Mouse (Mus musculus) gastrocnemius, postnatal 25 days (tissue): ENCODE measurements around the gene Pecam1. TPM values are rescaled to one million over a fixed set of nuclear protein-coding genes. Genes with fewer than 3 reads are reported as not detected.
"Not testable (repeated sequence)": the region's sequence is repeated elsewhere in the genome, so short reads cannot be mapped to it uniquely, and the experiment has no call there.

Experiments used
- DNase-seq: peaks from one replicate; pipeline ENCODE4 v3.0.0; 2022
- long read RNA-seq, 2 experiments: library from polyadenylated mRNA; stranded (forward); transcript quantifications; one replicate each; pipeline ENCODE4 v2.0.0; 2021
- total RNA-seq, 2 experiments: library from RNA; stranded (reverse); gene quantifications; 1 replicate in 1 of 2; 2 replicates in 1 of 2; pipeline ENCODE4 v1.2.3; 2021

The Pecam1 gene
- total RNA-seq: 10 to 100 TPM; 32.2 to 50.6 TPM
- long read RNA-seq, experiment 1, partial matches to known transcripts: 2 of 9 reads
- long read RNA-seq, experiment 1, other reads (novel, unspliced or antisense): 3 of 9 reads
- long read RNA-seq, experiment 2, partial matches to known transcripts: 1 of 12 reads
- long read RNA-seq, experiment 2, other reads (novel, unspliced or antisense): 5 of 12 reads

GRCm38 (mm10) chr11:106750121-106750751, at the start of gene Pecam1:
TSS of gene Pecam1 (minus strand) at chr11:106750628.
- DNase-seq: no peak

- DNase-seq: peak; percentile 24
Measured at GRCm38 (mm10) chr11:106795679-106796078, 45.3 kb upstream of the Pecam1 start.

DNA sequence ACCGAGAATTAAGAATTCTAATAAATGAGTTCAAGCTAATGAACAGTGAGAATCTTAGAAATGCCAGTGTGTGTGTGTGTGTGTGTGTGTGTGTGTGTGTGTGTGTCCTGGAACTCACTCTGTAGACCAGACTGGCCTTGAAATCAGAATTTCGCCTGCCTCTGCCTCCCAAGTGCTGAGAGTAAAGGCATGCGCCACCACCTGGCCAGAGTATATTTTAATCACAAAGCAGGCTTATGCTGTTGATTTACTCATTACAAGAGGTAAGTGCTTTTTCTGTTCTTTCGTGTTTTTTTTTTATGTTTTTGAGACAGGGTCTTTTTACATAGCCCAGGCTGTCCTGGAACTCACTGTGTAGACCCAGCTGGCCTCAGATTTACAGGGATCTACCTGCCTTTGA, 43.4 kb upstream of the Pecam1 start:
- no peak for DNase-seq

DNA sequence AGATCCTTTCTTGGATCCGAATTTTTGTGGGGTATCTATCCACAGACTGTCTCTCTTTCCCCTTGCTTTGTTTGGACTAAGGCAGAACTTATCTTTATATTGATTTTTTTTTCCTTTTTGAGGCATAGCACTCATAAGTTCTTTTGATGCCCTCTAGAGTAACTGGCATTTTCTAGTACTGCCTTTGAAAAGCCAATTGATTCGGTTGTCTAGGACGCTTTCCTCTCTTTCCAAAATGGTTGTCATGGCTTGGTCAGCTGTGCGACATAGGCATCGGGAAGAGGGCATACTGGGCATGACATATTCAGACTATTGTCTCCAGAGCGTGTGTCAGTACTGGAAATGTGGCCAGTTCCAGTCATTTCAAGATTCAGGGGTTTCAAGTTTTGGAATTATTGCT, 39.2 kb upstream of the Pecam1 start:
- no peak for DNase-seq

GRCm38 (mm10) chr11:106788775-106789459, 38.5 kb upstream of the Pecam1 start, which contains the start of the genes Ddx5 and Cep95:
TSS of gene Ddx5 (minus strand) at chr11:106789185.
TSS of gene Cep95 (plus strand) at chr11:106789252.
- peak; percentile 97 for DNase-seq

DNA sequence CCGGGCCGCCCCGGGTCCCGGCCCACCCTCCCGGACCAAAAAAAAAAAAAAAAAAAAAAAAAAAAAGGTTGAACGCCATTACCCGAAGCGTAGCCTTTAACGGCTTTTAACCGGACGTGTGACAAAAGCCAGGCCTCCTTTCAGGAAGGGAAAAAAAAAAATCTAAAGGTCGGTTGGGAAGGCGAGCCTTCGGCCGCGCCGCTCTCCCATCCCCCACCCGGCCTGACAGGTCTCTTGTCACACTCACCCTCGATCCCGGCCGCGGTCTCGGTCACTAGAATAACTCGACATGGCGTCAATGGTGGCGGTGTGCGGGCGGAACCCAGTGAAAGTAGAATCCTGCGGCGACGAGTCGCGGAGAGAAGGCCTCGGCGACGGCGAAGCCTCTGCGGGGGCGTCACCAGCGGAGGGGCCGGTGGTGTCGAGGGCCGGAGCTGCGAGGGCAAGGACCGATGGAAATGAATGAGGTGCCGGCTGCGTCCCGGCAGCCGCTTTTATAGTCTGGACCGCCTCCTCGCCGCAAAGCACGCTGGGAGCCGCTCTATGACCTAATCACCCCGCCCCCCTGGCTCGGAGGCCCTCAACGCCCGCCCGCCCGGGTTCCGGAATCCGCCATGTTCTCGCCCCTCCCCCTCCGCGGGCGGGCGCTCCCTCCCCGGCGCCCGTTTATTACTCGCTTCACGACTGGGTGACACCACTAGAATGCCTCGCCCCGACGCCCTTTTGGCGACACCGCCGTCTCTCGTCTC, 37.8 kb upstream of the Pecam1 start:
- peak; percentile 98 for DNase-seq

- peak; percentile 94 for DNase-seq
Measured at GRCm38 (mm10) chr11:106787131-106788025, 37.0 kb upstream of the Pecam1 start.

DNA sequence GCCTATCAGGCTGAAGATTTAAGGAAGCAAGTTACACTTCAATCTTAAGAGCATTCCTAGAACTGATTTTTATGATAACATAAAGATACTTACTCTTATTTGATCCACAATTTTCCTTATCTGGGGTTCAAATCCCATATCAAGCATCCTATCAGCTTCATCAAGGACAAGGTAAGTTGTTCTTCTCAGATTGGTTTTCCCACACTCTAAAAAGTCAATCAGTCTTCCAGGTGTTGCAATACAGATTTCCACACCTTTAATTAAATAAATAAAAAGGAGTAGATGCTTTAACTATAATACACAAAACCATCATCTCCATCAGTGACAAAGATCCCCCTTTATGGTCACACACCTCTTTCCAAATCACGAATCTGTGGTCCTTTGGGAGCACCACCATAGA, 34.6 kb upstream of the Pecam1 start:
- no peak for DNase-seq

DNA sequence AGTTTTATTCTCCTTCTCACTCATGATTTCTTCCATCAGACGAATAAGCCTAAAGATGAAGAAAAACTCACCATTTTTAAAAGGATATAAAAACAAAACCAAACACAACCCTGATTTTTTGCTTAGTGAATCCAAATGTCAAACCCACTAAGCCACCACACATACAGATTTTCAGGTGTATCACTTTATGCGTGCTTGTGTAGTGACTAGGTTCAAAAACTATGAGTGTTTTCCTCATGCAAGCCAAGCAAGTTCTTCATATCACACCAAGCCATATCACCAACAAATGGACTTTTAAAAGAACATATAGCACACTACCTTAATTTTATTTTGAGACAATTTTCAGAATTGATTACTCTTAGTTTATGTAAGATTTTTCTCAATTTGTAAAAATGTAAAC, 34.0 kb upstream of the Pecam1 start:
- DNase-seq: no peak

DNA sequence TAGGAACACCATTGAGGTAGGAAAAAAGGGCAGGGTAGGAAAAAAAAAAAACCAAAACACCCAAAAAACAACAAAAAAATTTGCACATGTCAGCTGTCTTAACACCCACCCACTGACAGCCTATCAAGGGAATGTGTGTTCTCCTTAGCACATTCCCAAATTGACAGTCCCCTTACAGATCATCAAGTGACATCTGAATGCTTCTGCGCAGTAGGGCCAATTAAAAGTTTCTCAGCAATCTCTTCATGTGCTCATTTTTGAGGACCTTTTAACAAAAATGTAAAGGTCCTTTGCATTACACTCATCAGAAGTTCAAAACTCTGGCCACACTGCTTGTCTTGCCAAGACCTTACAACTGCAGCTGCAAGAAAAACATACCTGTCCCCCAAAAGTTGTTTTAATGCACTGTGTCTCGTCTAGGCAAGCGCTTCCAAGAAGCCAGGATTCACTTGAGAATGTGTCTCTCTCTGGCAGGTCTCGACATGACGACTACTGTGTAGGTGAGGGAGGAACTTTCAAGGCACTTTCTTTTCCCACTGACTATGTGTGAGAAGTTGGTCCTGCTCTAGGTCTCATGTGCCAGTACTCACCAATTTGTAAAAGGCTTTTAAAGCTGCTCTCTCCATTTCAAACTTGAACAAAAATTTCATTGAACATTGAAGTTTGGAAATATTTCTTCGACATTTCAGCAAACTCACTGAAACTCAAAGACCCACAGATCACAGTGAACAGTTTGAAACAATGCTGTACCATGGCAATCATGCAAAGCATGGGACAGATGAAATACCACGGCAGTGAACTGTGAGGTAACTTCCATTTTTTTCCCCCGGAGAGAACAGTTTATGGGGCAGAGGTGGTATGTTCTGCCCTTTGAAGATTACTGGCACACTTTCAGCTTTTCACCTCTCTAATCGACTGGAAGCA, 32.7 kb upstream of the Pecam1 start:
- no peak for DNase-seq

DNA sequence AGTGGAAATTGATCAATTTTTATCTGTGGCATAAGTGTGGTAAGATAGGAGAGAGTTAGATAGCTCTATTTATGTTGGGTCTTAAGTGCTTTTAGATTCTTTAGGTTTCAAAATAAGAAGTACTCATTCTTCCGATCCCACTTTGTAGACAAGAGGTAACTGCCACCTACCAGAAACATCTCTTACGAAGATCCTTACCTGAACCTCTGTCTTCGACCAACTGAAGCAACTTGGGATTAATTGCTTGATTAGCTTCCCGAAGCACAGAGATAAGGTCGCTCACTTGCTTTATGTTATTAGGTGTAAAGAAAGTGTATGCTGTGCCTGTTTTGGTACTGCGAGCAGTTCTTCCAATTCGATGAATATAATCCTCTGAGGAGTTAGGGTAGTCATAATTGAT, 31.8 kb upstream of the Pecam1 start:
- DNase-seq: not testable (repeated sequence)

GRCm38 (mm10) chr11:106780590-106781220, 30.3 kb upstream of the Pecam1 start:
- no peak for DNase-seq

GRCm38 (mm10) chr11:106780089-106780425, 29.6 kb upstream of the Pecam1 start:
- DNase-seq: no peak

GRCm38 (mm10) chr11:106779388-106780088, 29.1 kb upstream of the Pecam1 start, which contains the start of gene Polg2:
TSS of gene Polg2 (minus strand) at chr11:106779537.
- DNase-seq: peak; percentile 90

DNA sequence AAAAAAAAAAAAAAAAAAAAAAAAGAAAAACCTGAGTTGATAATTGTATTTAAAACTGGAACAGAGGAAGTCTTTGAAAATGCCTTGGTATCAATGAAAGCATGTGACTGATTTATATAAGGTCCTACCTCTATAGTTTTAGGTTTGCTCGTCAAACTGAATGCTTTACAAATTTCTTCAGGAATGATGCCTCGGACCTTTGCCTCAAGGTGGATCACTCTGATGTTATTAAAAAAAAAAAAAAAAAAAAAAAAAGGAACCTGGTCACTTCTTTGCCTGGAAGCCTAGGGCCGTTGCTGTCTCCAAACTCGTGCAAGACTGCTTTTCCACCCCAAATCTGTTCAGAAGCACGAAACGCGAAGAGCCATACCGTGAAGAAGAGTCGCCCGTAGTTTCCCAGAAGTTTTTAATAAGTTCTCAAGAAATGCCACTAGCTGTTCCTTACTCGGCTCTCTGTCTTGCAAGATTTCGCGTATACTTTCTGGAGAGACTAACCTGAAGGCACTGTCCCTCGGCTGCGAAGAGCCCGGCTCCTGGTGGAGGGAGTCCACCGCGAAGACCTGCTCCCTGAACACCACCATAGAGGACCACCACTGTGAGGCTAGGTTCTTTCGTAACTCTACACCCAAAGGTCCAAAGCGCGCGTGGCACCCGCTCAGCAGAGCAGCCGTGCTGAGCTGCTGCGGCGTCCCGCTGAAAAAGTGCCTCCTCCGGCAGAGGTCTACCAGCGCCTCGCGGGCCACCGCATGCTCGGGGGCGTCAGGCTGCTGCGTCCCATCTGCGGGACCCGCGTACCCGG, 28.4 kb upstream of the Pecam1 start:
- DNase-seq: no peak

DNA sequence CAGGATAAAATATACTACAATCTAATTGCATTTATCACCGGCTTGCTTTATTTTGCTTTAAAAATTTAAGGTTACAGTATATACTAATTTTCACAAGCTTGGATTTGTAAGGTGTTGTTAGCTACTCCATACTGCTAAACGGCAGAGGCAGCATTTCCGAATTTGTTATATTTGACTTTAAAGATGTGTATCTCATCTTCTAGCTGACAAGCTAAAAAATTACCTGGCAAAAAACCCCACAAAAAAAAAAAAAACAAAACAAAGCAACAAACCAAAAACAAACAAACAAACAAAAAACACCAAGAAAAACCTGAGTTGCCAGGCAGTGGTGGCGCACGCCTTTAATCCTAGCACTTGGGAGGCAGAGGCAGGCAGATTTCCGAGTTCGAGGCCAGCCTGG, 27.7 kb upstream of the Pecam1 start:
- DNase-seq: no peak

DNA sequence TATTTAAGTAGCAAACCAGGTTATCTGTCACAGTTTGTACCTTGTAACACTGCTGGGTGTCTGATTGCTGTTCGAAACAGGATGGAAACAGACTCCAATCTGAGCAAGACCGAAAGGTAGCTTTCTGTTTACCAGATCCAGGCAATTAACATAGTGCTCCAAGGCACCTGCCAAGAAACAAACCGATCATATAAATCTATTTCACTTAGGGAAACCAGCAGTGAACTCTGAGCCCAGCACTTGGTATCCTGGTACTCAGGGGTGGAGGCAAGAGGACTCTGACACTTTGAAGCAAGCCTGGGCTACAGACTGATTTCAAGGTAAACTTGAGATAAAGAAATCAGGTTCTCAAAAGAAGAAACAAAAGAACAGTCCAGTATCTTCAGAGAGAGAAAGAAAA, 27.0 kb upstream of the Pecam1 start:
- no peak for DNase-seq

DNA sequence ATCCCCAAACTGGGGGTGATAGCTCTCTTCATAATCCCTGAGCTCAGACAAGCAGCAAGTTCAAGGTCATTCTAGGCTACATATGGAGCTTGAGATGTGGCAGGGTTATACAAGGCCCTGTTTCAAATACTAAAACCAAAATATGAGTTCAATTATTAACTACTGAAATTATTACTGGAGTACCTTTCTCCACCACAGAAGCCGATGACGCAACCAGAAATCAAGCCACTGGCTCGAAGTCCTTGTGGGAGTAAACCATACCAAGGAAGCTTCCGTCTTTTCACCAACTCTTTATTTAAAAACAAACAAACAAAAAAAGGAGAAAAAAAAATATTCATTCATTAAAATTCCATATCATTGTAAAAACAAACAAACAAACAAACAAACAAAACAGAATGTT, 26.5 kb upstream of the Pecam1 start:
- no peak for DNase-seq

DNA sequence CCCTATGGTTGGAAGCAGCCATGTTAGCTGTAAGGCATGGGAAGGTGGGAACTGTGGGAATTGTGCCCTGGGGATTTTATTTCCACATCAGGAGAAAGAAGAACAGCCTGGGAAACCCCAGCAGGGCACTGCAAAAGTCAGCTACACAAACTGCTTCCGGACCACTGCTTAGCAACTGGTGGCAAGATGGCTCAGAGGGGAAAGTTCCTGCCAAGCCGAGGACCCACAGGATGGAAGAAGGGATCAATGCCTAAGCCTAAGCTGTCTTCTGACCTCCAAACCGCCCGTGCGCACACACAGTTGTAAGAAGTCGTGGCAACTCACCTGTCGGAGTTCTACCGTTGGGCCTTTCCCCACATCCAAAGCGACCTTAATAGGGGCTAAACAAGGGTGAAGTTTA, 22.6 kb upstream of the Pecam1 start:
- DNase-seq: no peak
